Mouse (Mus musculus): ENCODE data around the gene Mical1.

DNA sequence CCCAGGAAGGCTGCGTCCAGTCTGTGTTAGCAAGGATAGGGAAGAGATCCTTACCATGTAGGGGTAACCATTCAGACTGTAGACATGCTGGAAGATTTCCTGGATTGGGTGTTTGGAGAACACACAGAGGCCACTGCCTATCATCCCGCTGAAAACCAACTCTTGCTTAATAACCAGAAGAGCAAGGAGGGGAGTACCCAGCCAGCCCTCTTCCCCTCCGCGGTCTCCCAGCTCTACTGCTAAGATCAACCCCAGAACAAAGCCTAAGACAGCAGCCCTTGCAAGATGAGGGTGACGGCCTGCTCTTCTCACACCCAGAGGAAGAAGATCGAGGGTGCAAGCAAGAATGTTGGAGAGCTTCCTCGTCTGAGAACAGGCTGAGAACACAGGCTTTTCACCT is 12.8 kb downstream of the Mical1 start:
- TF ChIP-seq CTCF (IDR thresholded peaks at IDR 0.05 in 2 of 3, conservative IDR thresholded peaks at IDR 0.05 in 1 of 3; ENCODE audit: control insufficient read depth in 1 of 3, insufficient read depth in 1 of 3, low read depth in 2 of 3, low read length in 3 of 3, poor library complexity in 1 of 3, severe bottlenecking in 1 of 3) (no peak), MXI1 (IDR thresholded peaks at IDR 0.05; ENCODE audit: low read depth, low read length) (no peak), JUND (IDR thresholded peaks at IDR 0.05; ENCODE audit: low read depth, low read length) (no peak), MAZ (IDR thresholded peaks at IDR 0.05; ENCODE audit: low read depth, low read length) (no peak), TCF12 (IDR thresholded peaks at IDR 0.05; ENCODE audit: low read depth, low read length) (no peak), ZKSCAN1 (IDR thresholded peaks at IDR 0.05; ENCODE audit: low read depth, low read length) (no peak), CHD1 (IDR thresholded peaks at IDR 0.05; ENCODE audit: low read depth, low read length) (no peak), ZNF384 (IDR thresholded peaks at IDR 0.05; ENCODE audit: low read depth, low read length) (no peak), SIN3A (IDR thresholded peaks at IDR 0.05; ENCODE audit: low read length) (no peak), HCFC1 (IDR thresholded peaks at IDR 0.05; ENCODE audit: low read depth, low read length) (no peak), MYC (IDR thresholded peaks at IDR 0.05; ENCODE audit: low read depth, low read length) (no peak), MEF2A (IDR thresholded peaks at IDR 0.05; ENCODE audit: extremely low read depth, insufficient replicate concordance, low read depth, low read length, poor library complexity, severe bottlenecking) (no peak), RCOR1 (IDR thresholded peaks at IDR 0.05; ENCODE audit: low read depth, low read length) (no peak), POLR2A (IDR thresholded peaks at IDR 0.05; ENCODE audit: control insufficient read depth in 1 of 2, insufficient read depth in 1 of 2, low read depth in 1 of 2, low read length in 2 of 2, poor library complexity in 1 of 2) (no peak)
